Mouse (Mus musculus): ENCODE measurements at regions not wholly inside any gene's neighbourhood (a gene's known extent, or its start where the extent isn't known, plus 50 kb on each side); places are given as distances from the start of the nearest gene placed in this dataset.

DNA sequence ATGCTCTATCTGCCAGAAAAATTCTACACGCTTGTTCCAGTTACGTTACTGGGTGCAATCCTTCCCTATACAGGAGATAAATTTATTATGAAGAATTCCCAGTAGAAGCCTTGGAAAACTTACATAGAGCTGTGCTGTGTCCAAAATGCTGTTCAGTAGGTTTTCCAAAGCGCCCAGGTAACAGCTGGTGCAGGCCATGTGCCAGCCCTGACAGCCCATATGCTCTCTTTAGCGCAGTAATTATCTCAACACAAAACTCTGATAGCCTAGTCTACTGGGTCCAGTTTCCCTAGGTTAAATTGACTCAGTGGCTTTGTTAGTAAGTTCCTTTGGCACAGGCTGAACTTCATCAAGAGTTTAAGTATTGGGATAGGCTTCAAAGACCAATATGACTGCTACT is 122.2 kb upstream of the Rnf219 start:
- WGBS = 83% methylated on average over 4 of the region's 4 CpGs
- no peak overlapping the region for H3K27ac ChIP-seq
- H3K27me3 ChIP-seq = no peaks in the 10 kb centered on the region
- H3K4me2 ChIP-seq = no peak overlapping the region
- H3K4me1 ChIP-seq = no peaks in the 10 kb centered on the region
- H3K9me3 ChIP-seq = no peaks in the 10 kb centered on the region
- no peak for ATAC-seq (ENCODE audit: insufficient number of reproducible peaks, low FRiP score, low TSS enrichment, low read depth)
- H3K9ac ChIP-seq = no peak overlapping the region
- H3K36me3 ChIP-seq = no peaks in the 10 kb centered on the region
- no peak overlapping the region for H3K4me3 ChIP-seq

DNA sequence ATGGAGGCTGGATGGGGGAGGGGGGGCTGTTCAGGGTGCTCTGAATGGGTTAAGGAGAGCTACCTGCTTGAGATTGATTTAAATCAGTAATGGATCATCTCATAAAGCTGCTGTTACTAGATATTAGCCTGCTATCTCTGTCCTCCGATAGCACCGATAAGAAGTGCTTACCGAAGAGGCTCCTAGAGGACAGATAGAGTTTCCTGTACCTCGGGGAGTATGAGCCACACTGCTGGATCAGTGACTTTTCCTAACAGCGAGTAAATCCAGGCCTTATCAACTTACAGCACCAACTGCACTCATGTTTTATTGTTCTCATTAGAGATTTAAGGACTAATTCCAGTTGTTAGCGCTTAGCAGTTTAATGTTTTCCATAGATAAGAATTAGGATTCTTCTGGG is 120.3 kb upstream of the Rnf219 start:
- Histone ChIP-seq H3K4me3 (no peak overlapping the region), H3K4me2 (no peak overlapping the region), H3K9me3 (no peaks in the 10 kb centered on the region), H3K27ac (no peak overlapping the region), H3K4me1 (no peaks in the 10 kb centered on the region), H3K27me3 (no peaks in the 10 kb centered on the region), H3K9ac (no peak overlapping the region), H3K36me3 (no peaks in the 10 kb centered on the region)
- ATAC-seq (ENCODE audit: insufficient number of reproducible peaks, low FRiP score, low TSS enrichment, low read depth) = no peak
- WGBS = 56% methylated on average over 6 of the region's 6 CpGs

DNA sequence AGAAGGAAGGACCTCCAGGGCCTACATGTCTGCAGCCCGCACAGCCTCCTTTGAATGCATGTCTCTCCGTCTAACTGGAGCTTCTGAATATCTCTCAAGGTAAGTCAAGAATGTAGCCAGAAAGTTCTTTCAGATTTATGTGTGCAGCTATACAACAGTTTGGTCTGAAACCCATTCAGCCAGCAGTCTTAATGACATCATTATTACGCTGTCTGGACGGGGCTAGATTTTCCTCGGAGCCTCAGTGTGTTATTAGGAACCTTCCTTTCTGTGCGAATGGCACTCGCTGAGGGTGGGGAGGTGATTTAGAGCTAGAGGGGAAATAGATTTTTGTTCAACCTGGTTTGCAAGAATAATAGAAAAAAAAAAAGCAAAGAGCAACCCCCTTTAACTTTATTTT is 116.9 kb upstream of the Rnf219 start:
- 42% methylated on average over 7 of the region's 7 CpGs for WGBS
- no peaks in the 10 kb centered on the region for H3K9me3 ChIP-seq
- no peak overlapping the region for H3K4me2 ChIP-seq
- H3K27me3 ChIP-seq = no peaks in the 10 kb centered on the region
- H3K36me3 ChIP-seq = no peaks in the 10 kb centered on the region
- H3K4me1 ChIP-seq = no peaks in the 10 kb centered on the region
- no peak overlapping the region for H3K4me3 ChIP-seq
- no peak overlapping the region for H3K27ac ChIP-seq
- no peak for ATAC-seq (ENCODE audit: insufficient number of reproducible peaks, low FRiP score, low TSS enrichment, low read depth)
- no peak overlapping the region for H3K9ac ChIP-seq

DNA sequence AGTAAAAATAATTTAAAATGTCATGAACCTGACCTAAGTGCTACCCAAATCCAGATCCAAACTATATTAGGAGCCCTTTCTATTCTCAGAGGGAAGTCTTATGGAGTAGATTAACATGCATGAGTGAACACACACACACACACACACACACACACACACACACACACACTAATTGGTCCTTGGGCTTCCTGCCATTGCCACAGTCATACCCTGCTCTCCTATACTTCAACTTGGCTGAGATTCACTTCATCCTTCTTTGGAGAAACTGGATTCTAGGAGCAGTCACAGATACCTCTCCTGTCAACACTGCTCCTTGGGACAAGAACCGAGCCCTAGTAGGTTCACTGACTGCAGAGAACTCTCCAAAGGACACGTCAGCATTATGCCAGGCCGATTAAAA is 89.0 kb upstream of the Rnf219 start:
- Histone ChIP-seq H3K4me3 (no peak overlapping the region), H3K9me3 (no peaks in the 10 kb centered on the region), H3K36me3 (no peaks in the 10 kb centered on the region), H3K27ac (no peak overlapping the region), H3K27me3 (no peaks in the 10 kb centered on the region), H3K4me1 (no peaks in the 10 kb centered on the region), H3K4me2 (no peak overlapping the region), H3K9ac (no peak overlapping the region)
- WGBS = 76% methylated on average over 3 of the region's 3 CpGs
- no peak for ATAC-seq (ENCODE audit: insufficient number of reproducible peaks, low FRiP score, low TSS enrichment, low read depth)

DNA sequence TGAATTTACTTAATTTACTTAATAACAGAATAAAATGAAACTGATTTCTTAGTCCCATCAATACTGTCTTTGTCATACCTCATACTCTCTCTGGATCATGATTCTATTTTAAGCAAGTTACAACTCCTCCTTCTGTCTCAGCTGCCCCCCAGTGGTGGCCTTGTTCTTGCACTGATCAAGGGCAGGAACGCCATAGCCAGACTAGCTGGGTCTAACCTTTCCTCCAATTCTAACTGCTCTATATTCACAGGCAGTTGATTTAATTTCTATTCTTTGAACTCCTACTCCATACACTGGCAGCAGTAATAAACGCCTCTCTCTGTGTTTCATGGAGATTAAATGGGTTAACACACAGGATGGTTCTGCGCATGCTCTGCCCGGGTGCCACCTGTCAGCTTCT is 87.9 kb upstream of the Rnf219 start:
- H3K4me2 ChIP-seq = no peak overlapping the region
- H3K9ac ChIP-seq = no peak overlapping the region
- H3K27ac ChIP-seq = no peak overlapping the region
- no peaks in the 10 kb centered on the region for H3K9me3 ChIP-seq
- H3K36me3 ChIP-seq = no peaks in the 10 kb centered on the region
- no peaks in the 10 kb centered on the region for H3K4me1 ChIP-seq
- no peak for ATAC-seq (ENCODE audit: insufficient number of reproducible peaks, low FRiP score, low TSS enrichment, low read depth)
- H3K4me3 ChIP-seq = no peak overlapping the region
- WGBS = 67% methylated on average over 4 of the region's 4 CpGs
- H3K27me3 ChIP-seq = no peaks in the 10 kb centered on the region

DNA sequence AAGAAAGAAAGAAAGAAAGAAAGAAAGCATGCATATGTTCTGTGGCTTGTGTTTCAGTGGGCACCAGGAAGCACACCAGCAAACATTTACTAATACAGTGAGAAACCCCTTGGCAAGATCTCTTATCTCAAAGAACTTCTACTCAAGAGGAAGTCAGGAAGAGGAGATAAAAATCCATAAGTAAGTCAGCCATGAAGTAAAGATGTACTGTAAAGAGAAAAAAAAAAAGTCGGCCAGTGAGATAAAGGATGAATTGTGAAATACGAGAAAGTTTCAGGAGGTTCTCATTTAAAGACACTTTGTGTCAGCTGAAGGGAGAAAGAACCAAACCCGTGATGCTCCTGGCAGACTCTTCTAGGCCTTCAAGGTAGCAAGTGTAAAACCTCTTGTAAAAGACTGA is 72.4 kb upstream of the Rnf219 start:
- Histone ChIP-seq H3K9me3 (no peaks in the 10 kb centered on the region), H3K36me3 (no peaks in the 10 kb centered on the region), H3K27ac (no peak overlapping the region), H3K4me1 (no peaks in the 10 kb centered on the region), H3K4me3 (no peak overlapping the region), H3K27me3 (no peaks in the 10 kb centered on the region), H3K4me2 (no peak overlapping the region), H3K9ac (no peak overlapping the region)
- WGBS = 73% methylated on average over 3 of the region's 3 CpGs
- no peak for ATAC-seq (ENCODE audit: insufficient number of reproducible peaks, low FRiP score, low TSS enrichment, low read depth)

All from limb, embryonic 15.5 days (tissue).